Mouse (Mus musculus) heart, adult 2 months (tissue): ENCODE measurements around the gene Rtl8b.
"Not testable (repeated sequence)": the region's sequence is repeated elsewhere in the genome, so short reads cannot be mapped to it uniquely, and the experiment has no call there.

Source experiments
- CTCF ChIP-seq: fragments of 200-600 bp; IDR thresholded peaks from 2 replicates; pipeline ENCODE4 v1.8.1; 2022; ENCODE audit warnings: antibody characterized with exemption, mild to moderate bottlenecking, moderate library complexity
- EP300 ChIP-seq: fragments of 200-500 bp; IDR thresholded peaks from 2 replicates; pipeline ENCODE4 v1.6.1; 2011; ENCODE audit warnings: low read depth, low read length, control low read depth; ENCODE audit not compliant: insufficient read depth
- POLR2A ChIP-seq: fragments of 200-500 bp; IDR thresholded peaks from 2 replicates; pipeline ENCODE4 v1.6.1; 2011; ENCODE audit warnings: mild to moderate bottlenecking, low read depth, low read length, control low read depth; ENCODE audit not compliant: insufficient read depth

GRCm38 (mm10) chrX:53638107-53638506 is 32.1 kb downstream of the Rtl8b start:
- not testable (repeated sequence) for TF ChIP-seq POLR2A, CTCF, EP300
